Mouse (Mus musculus): ENCODE results near the gene Olfr716. TPM values are rescaled to one million over a fixed set of nuclear protein-coding genes. Genes with fewer than 3 reads are reported as not detected.
"Not testable (repeated sequence)": the region's sequence is repeated elsewhere in the genome, so short reads cannot be mapped to it uniquely, and the experiment has no call there.

Olfr716 gene
- not detected in 2 replicates for polyA plus RNA-seq (2016; fragmentation: Nextera tagmentation; extraction: Ambion mirVana)

DNA sequence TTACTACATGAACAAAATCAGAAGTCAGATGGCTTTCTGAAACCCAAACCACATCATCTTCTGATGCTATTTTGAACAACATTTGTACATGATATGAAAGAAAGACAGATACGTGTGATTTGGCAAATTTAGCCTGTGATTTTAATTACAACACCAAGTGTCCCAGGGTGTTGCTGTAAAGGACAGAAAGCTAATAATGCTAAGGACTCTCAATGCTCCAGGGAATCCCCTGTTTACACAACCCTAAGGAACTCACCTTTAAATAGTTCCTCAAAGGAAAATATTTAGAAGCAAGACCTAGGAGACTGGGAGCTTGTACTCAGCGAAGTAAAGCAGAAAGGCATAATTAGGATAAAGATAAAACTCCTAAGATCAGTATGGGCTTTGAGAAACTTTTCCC is at the start of gene Olfr716:
TSS of gene Olfr716 (plus strand) at position 301 of the 400 bp plus-strand sequence.
- ATAC-seq (ENCODE audit: insufficient number of reproducible peaks, low FRiP score); H3K4me2 ChIP-seq; H3K36me3 ChIP-seq; H3K27ac ChIP-seq (ENCODE audit: poor library complexity, severe bottlenecking); H3K9ac ChIP-seq; H3K4me1 ChIP-seq (replicated peaks); H3K27me3 ChIP-seq (replicated peaks); H3K4me3 ChIP-seq; H3K9me3 ChIP-seq (replicated peaks): not testable (repeated sequence)
- 52% methylated on average over 2 of the region's 2 CpGs for WGBS

DNA sequence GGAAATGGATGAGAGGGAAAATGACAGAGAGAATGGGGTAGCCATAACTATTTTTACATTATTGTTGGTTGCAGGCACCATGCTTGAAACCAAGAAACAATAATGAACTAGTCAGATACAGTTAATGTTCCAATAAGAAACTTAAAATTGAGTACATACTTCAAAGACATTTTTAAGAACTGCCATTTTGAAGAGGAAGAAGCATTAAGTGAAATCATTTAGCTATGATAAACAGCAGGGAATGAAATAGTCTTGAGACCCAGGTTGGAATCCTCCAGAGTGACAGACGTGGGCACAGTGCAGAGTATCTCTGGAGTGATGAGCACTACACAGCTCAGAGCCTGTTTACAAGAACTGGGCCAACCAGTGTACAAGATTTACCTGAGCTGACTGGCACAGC is 45.2 kb upstream of the Olfr716 start, which contains the start of gene Olfr17:
TSS of gene Olfr17 (plus strand) at position 301 of the 400 bp plus-strand sequence.
- Histone ChIP-seq H3K27me3 (replicated peaks) (no peaks in the 10 kb centered on the region), H3K9me3 (replicated peaks) (peaks cover 3% of the 10 kb centered on the region; the same call in 1 of the 2 replicates)

GRCm38 (mm10) chr7:107110269-107110668 is 27.9 kb upstream of the Olfr716 start, which contains the start of gene Olfr715b:
Gene Olfr715b (minus strand): TSS chr7:107110369.
- WGBS, result 62% methylated on average over 2 of the region's 2 CpGs
- ATAC-seq (ENCODE audit: insufficient number of reproducible peaks, low FRiP score); H3K27ac ChIP-seq (ENCODE audit: poor library complexity, severe bottlenecking); H3K4me1 ChIP-seq (replicated peaks); H3K9ac ChIP-seq; H3K27me3 ChIP-seq (replicated peaks); H3K36me3 ChIP-seq; H3K4me2 ChIP-seq; H3K9me3 ChIP-seq (replicated peaks); H3K4me3 ChIP-seq: not testable (repeated sequence)

More for the DNA sequence above, 45.2 kb upstream of the Olfr716 start, which contains the start of gene Olfr17:
- H3K27ac ChIP-seq (ENCODE audit: poor library complexity, severe bottlenecking), result no peak within 1 kb of the TSS
- ATAC-seq (ENCODE audit: insufficient number of reproducible peaks, low FRiP score), result no peak
- no peak within 1 kb of the TSS for H3K9ac ChIP-seq
- 37% methylated on average over 1 of the region's 1 CpGs for WGBS
- H3K4me2 ChIP-seq, result no peak within 1 kb of the TSS
- H3K4me3 ChIP-seq, result no peak within 1 kb of the TSS
- no peaks in the 10 kb centered on the region for H3K4me1 ChIP-seq (replicated peaks)
- no peaks in the 10 kb centered on the region for H3K36me3 ChIP-seq

DNA sequence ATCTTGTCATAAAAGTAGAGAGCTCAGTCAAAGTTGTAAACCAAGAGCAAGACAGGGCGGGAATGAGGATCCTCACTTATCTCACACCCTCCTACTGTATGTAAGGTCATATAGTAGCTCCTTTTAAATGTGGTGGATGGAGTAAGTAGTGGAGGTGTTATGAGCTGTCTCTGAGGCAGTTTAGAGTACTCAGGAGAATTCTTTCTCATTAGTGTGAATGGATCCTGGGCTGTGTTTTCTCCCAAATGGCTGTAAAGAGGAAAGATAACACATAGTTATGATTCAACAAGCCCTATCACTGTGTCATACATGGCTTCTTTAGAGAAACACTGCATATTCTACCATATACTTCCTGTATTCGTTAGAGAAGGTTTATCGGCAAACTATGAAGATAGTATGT is 7.1 kb upstream of the Olfr716 start, which contains the start of gene Olfr715:
TSS of gene Olfr715 (minus strand) at position 101 of the 400 bp plus-strand sequence.
- not testable (repeated sequence) for H3K9me3 ChIP-seq (replicated peaks); H3K4me2 ChIP-seq; H3K4me3 ChIP-seq; H3K4me1 ChIP-seq (replicated peaks); H3K27ac ChIP-seq (ENCODE audit: poor library complexity, severe bottlenecking); ATAC-seq (ENCODE audit: insufficient number of reproducible peaks, low FRiP score); H3K9ac ChIP-seq; H3K27me3 ChIP-seq (replicated peaks); H3K36me3 ChIP-seq
- 66% methylated on average over 3 of the region's 3 CpGs for WGBS

DNA sequence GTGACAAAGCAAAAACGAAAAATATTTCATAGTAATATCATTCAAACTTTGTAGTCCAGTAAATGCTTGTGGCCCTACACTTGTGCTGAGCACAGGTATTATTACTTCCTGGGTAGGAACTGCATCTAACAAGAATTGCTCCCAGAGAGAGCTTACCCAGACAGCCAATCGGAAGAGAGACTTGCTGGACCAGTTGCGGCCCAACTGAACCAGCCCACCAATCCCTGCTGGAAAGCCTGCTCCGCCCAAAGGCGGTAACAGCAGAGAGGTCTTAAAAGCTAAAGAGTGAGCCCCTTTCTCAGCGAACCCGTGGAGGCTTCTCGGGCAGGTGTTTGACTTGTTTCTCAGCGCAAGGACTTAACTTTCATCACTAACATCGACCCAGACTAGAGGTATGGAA is 28.6 kb downstream of the Olfr716 start, which contains the start of gene Nlrp14:
TSS of gene Nlrp14 (plus strand) at position 301 of the 400 bp plus-strand sequence.
- WGBS, result 70% methylated on average over 10 of the region's 10 CpGs
- no peak within 1 kb of the TSS for H3K4me3 ChIP-seq
- H3K27ac ChIP-seq (ENCODE audit: poor library complexity, severe bottlenecking), result no peak within 1 kb of the TSS
- ATAC-seq (ENCODE audit: insufficient number of reproducible peaks, low FRiP score), result no peak
- no peaks in the 10 kb centered on the region for H3K27me3 ChIP-seq (replicated peaks)
- H3K9me3 ChIP-seq (replicated peaks), result no peaks in the 10 kb centered on the region
- H3K4me2 ChIP-seq, result no peak within 1 kb of the TSS
- no peaks in the 10 kb centered on the region for H3K4me1 ChIP-seq (replicated peaks)
- H3K9ac ChIP-seq, result no peak within 1 kb of the TSS
- no peaks in the 10 kb centered on the region for H3K36me3 ChIP-seq

- Histone ChIP-seq H3K27me3 (replicated peaks) (no peaks in the 10 kb centered on the region), H3K9ac (no peak overlapping the region), H3K36me3 (no peaks in the 10 kb centered on the region), H3K4me1 (replicated peaks) (no peaks in the 10 kb centered on the region), H3K4me2 (no peak overlapping the region), H3K9me3 (replicated peaks) (no peaks in the 10 kb centered on the region), H3K27ac (ENCODE audit: poor library complexity, severe bottlenecking) (no peak overlapping the region), H3K4me3 (no peak overlapping the region)
- no peak for ATAC-seq (ENCODE audit: insufficient number of reproducible peaks, low FRiP score)
- 38% methylated on average over 2 of the region's 2 CpGs for WGBS
Measured at GRCm38 (mm10) chr7:107180406-107180805, 42.3 kb downstream of the Olfr716 start.

Other genes starting within 250 kb of the Olfr716 start
- gene Olfr707, start 237.1 kb upstream of the Olfr716 start, polyA plus RNA-seq (2016; fragmentation: Nextera tagmentation; extraction: Ambion mirVana), result not detected in 2 replicates
- gene Olfr1532-ps1, start 230.3 kb upstream of the Olfr716 start, polyA plus RNA-seq (2016; fragmentation: Nextera tagmentation; extraction: Ambion mirVana), result not detected in 2 replicates
- not detected in 2 replicates for gene Olfr709-ps1, start 206.1 kb upstream of the Olfr716 start, polyA plus RNA-seq (2016; fragmentation: Nextera tagmentation; extraction: Ambion mirVana)
- not detected in 2 replicates for gene Olfr710, start 190.0 kb upstream of the Olfr716 start, polyA plus RNA-seq (2016; fragmentation: Nextera tagmentation; extraction: Ambion mirVana)
- gene Olfr6, start 174.4 kb upstream of the Olfr716 start, polyA plus RNA-seq (2016; fragmentation: Nextera tagmentation; extraction: Ambion mirVana), result not detected in 2 replicates
- not detected in 2 replicates for gene Olfr711, start 162.9 kb upstream of the Olfr716 start, polyA plus RNA-seq (2016; fragmentation: Nextera tagmentation; extraction: Ambion mirVana)
- not detected in 2 replicates for gene Olfr2, start 132.3 kb upstream of the Olfr716 start, polyA plus RNA-seq (2016; fragmentation: Nextera tagmentation; extraction: Ambion mirVana)
- not detected in 2 replicates for gene Olfr713, start 107.2 kb upstream of the Olfr716 start, polyA plus RNA-seq (2016; fragmentation: Nextera tagmentation; extraction: Ambion mirVana)
- not detected in 2 replicates for gene Olfr714, start 67.3 kb upstream of the Olfr716 start, polyA plus RNA-seq (2016; fragmentation: Nextera tagmentation; extraction: Ambion mirVana)
- not detected in 2 replicates for gene Olfr17, start 45.1 kb upstream of the Olfr716 start, polyA plus RNA-seq (2016; fragmentation: Nextera tagmentation; extraction: Ambion mirVana)
- gene Olfr715b, start 28.0 kb upstream of the Olfr716 start, polyA plus RNA-seq (2016; fragmentation: Nextera tagmentation; extraction: Ambion mirVana), result not detected in 2 replicates
- gene Olfr715, start 7.2 kb upstream of the Olfr716 start, polyA plus RNA-seq (2016; fragmentation: Nextera tagmentation; extraction: Ambion mirVana), result not detected in 2 replicates
- gene Nlrp14, start 28.7 kb downstream of the Olfr716 start, polyA plus RNA-seq (2016; fragmentation: Nextera tagmentation; extraction: Ambion mirVana), result not detected in 2 replicates
- not detected in 2 replicates for gene Rbmxl2, start 71.1 kb downstream of the Olfr716 start, polyA plus RNA-seq (2016; fragmentation: Nextera tagmentation; extraction: Ambion mirVana)
- gene Syt9, start 232.4 kb downstream of the Olfr716 start, polyA plus RNA-seq (2016; fragmentation: Nextera tagmentation; extraction: Ambion mirVana), result 0.44 and 0.84 TPM in 2 replicates

Data from heart, embryonic 12.5 days (tissue).